Mouse (Mus musculus) frontal cortex, adult 2 months (tissue): Measurements from ENCODE around the gene Cirbp. TPM values are rescaled to one million over a fixed set of nuclear protein-coding genes. Genes with fewer than 3 reads are reported as not detected.
A peak's percentile ranks its signal among the peaks of the same experiment; 100 is the strongest.
"Not testable (repeated sequence)": the region's sequence is repeated elsewhere in the genome, so short reads cannot be mapped to it uniquely, and the experiment has no call there.

Experiments used
- DNase-seq, 2 experiments: peaks; one replicate each; pipeline ENCODE4 v3.0.0; 2022; ENCODE audit warnings: low spot score in 1 of 2; ENCODE audit errors: extremely low spot score in 1 of 2
- polyA plus RNA-seq: library from polyadenylated mRNA; depleted of rRNA; stranded (reverse); fragments of >200 nt; gene quantifications from 2 replicates; pipeline ENCODE4 v1.2.3, GENCODE M21; 2012; rRNA removed

Cirbp gene
- polyA plus RNA-seq, 1 experiment, result 226 TPM

DNA sequence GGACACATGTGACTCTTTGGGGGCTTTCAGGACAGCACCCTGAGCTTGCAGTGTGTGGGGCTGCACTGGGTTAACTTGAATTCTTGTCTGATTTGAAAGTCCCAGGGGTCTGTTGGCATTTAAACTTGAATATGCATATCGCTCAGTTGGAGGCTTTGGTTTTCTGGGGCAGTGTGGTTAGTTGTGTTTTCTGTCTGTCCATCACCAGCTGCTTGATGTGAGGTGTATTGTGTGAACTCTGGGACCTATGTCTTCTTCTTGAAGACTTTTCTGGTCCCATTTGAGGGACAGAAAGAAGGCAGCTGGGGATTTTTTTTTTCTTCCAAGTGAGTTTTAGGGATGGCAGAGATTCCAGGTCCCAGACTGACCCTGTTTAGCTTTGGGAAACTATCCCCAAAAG is 41.4 kb downstream of the Cirbp start:
- DNase-seq, result no peak

DNA sequence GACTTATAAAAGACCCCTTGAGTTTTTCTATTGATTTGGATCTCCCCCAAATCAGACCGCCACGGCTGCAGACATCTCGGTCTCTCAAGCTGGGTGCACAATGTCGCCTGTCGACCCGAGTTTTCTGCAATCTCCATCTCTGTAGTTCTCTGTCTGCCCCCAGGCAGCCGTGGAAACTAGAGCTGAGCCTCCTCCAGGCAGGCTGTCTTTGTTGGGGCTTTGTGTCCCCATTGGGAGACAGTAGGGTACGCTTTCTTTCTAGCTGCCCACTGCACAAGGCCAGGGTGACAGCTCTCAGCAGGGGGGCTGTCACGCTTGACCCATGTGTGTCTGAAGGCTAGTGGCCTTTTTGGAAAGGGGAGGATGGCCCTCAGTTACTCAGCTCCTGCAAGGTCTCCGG is 41.9 kb downstream of the Cirbp start:
- DNase-seq, result no peak

DNA sequence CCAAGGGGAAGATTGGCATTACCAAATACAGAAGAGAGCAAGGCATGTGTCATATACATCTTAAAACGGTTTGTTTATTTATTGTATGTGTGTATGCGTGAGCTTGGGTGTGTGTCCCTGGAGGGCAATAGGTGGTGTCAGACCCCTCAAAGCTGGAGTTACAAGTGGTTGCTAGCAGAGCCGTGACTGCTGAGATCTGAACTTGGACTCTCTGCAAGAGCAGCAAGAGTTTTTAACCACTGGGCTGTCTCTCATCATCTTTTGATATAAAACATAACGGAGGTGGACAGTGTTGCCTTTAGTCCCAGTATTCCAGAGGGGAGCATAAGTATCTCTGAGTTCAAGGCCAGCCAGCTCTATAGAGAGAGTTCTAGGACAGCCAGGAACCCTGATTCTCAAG is 42.5 kb downstream of the Cirbp start:
- DNase-seq, result no peak

DNA sequence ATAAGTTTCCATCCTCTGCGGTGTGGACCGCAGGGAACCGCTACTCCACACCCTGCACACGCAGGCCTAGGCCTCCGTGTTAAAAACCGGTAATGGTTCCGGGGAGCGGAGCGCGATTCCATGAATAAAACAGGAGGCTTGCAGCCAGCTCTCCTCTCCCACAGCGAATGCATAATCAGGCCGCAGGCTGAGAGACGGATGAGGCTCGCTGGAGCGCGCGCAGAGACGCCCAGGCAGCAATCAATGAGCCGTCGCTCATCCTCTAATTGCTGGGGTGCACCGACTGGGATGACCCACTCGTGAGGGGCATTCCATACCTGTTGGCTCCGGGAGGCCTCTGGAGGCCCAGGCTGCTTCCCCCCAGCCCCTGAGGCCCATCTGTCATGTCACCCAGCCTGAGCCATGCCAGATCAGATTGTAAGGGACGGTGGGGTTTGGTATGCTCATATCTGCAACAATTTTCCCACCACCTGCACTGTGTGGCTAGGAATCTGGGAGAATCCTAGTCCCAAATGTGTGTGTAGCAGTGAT is 43.1 kb downstream of the Cirbp start:
- peak in 1 of 2 experiments; percentile 58 for DNase-seq

DNA sequence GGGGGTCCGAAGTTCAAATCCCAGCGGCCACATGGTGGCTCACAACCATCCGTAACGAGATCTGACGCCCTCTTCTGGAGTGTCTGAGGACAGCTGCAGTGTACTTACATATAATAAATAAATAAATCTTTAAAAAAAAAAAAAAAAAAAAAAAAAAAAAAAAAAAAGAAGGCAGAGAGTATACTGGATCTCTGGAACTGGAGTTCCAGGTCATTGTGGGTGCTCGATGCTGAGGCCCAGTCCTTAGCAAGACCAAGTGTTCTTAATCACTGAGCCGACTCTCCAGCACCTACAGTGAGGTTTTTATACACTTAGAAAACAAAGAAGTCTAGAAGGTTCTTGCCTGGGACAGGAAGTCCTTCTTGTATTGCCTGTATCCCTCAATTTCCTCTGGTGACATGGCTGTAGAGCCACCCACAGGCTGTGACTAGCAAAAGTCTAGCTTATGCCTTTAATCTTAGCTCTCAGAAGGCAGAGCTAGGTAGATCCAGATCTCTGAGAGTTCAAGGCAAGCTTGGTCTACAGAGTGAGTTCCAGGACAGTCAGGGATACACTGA is 45.8 kb downstream of the Cirbp start:
- not testable (repeated sequence) for DNase-seq

DNA sequence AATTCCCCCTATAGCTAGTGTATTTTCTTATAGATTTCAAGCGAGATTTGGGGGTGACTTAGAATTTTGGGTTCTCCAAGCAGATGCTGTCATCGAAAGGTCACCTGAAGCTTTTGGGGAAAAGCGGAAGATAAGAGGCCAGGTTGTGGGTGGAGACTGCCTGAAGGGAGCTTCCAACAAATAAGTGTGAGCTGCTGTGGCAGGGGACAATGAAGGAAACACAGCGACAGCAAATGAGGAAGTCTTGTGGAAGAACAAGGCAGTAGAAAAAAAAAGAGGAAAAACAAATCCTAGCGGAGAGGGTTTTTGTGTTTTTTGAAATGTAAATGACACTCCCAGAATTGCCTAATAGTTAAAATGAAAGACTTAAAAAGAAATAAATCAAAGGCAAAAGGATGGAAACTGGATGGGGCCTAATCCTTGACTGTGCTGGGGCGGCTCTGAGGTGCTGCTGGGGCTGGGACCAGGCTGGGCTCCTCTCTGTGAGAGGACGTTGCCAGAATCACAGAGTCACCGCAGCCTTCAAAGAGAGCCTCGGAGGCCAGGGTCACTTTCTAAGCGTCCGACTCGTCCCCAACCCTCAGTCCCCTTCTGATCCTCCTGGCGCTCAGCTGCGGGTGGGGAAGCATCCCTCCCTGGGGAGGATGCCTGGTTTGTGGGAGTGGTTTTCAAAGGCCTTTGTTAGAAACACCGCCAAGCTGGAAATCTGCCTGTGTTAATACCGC is 49.4 kb downstream of the Cirbp start:
- DNase-seq, result no peak

DNA sequence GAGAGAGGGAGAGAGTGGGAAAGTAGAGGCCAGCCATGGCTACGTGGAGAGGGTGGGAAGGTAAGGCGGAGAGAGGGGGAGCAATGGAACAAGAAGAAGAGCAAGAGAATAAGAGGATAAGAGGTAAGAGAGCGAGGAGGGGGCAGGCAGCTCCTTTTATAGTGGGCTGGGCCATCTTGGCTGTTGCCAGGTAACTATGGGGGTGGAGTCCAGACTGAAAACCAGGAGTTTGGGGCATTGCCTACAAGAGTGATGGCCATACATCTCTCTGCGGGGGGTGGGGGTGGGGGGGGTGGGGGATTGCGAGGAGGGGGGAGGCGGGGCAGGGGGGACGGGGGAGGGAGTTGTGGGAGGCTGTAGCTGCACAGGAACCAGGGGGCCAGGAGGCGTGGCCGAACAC is 54.9 kb downstream of the Cirbp start:
- DNase-seq, result no peak

Other genes starting within 250 kb of the Cirbp start
- gene Kiss1r, start 249.0 kb upstream of the Cirbp start, polyA plus RNA-seq, result 10.7 and 11.8 TPM in 2 replicates
- 380 and 385 TPM in 2 replicates for gene R3hdm4, start 244.8 kb upstream of the Cirbp start, polyA plus RNA-seq
- gene Arid3a, start 238.9 kb upstream of the Cirbp start, polyA plus RNA-seq, result 3.6 and 4.1 TPM in 2 replicates
- 63.2 and 65.9 TPM in 2 replicates for gene Wdr18, start 205.8 kb upstream of the Cirbp start, polyA plus RNA-seq
- gene Grin3b, start 195.3 kb upstream of the Cirbp start, polyA plus RNA-seq, result 0.17 and 0.38 TPM in 2 replicates
- gene Tmem259, start 181.7 kb upstream of the Cirbp start, polyA plus RNA-seq, result 181 and 193 TPM in 2 replicates
- gene Cnn2, start 177.4 kb upstream of the Cirbp start, polyA plus RNA-seq, result 9.8 and 10.4 TPM in 2 replicates
- gene Abca7, start 169.5 kb upstream of the Cirbp start, polyA plus RNA-seq, result 12.4 and 13.0 TPM in 2 replicates
- 5.3 and 7.1 TPM in 2 replicates for gene Arhgap45, start 149.3 kb upstream of the Cirbp start, polyA plus RNA-seq
- gene Polr2e, start 126.2 kb upstream of the Cirbp start, polyA plus RNA-seq, result 200 and 205 TPM in 2 replicates
- 867 and 914 TPM in 2 replicates for gene Gpx4, start 118.8 kb upstream of the Cirbp start, polyA plus RNA-seq
- 26.6 TPM in 2 replicates for gene Sbno2, start 60.4 kb upstream of the Cirbp start, polyA plus RNA-seq
- gene Stk11, start 50.2 kb upstream of the Cirbp start, polyA plus RNA-seq, result 93.8 and 96.3 TPM in 2 replicates
- gene Atp5d, start 27.4 kb upstream of the Cirbp start, polyA plus RNA-seq, result 606 and 673 TPM in 2 replicates
- 252 and 288 TPM in 2 replicates for gene Cbarp, start 25.1 kb upstream of the Cirbp start, polyA plus RNA-seq
- 36.5 and 43.7 TPM in 2 replicates for gene Midn, start 17.7 kb upstream of the Cirbp start, polyA plus RNA-seq
- gene 1600002K03Rik, start 7.0 kb downstream of the Cirbp start, polyA plus RNA-seq, result 14.3 and 15.8 TPM in 2 replicates
- gene Efna2, start 13.5 kb downstream of the Cirbp start, polyA plus RNA-seq, result 8.2 and 10.2 TPM in 2 replicates
- 32.4 and 37.9 TPM in 2 replicates for gene Mum1, start 60.4 kb downstream of the Cirbp start, polyA plus RNA-seq
- 380 and 448 TPM in 2 replicates for gene Ndufs7, start 83.1 kb downstream of the Cirbp start, polyA plus RNA-seq
- 29.1 and 31.9 TPM in 2 replicates for gene Gamt, start 95.0 kb downstream of the Cirbp start, polyA plus RNA-seq
- 76.6 and 86.3 TPM in 2 replicates for gene Dazap1, start 95.5 kb downstream of the Cirbp start, polyA plus RNA-seq
- 2,217 and 2,507 TPM in 2 replicates for gene Rps15, start 126.5 kb downstream of the Cirbp start, polyA plus RNA-seq
- gene Apc2, start 130.0 kb downstream of the Cirbp start, polyA plus RNA-seq, result 46.2 and 52.2 TPM in 2 replicates
- 41.6 and 44.3 TPM in 2 replicates for gene 2310011J03Rik, start 154.6 kb downstream of the Cirbp start, polyA plus RNA-seq
- 9.4 TPM in 2 replicates for gene Pcsk4, start 163.5 kb downstream of the Cirbp start, polyA plus RNA-seq
- 4.9 and 6.0 TPM in 2 replicates for gene Reep6, start 164.0 kb downstream of the Cirbp start, polyA plus RNA-seq
- 5.6 and 7.3 TPM in 2 replicates for gene Adamtsl5, start 182.4 kb downstream of the Cirbp start, polyA plus RNA-seq
- 24.9 and 33.3 TPM in 2 replicates for gene Plk5, start 190.5 kb downstream of the Cirbp start, polyA plus RNA-seq
- 17.2 and 17.7 TPM in 2 replicates for gene Mex3d, start 221.7 kb downstream of the Cirbp start, polyA plus RNA-seq
- gene Mbd3, start 233.6 kb downstream of the Cirbp start, polyA plus RNA-seq, result 200 and 215 TPM in 2 replicates
- 1,306 and 1,773 TPM in 2 replicates for gene Uqcr11, start 240.8 kb downstream of the Cirbp start, polyA plus RNA-seq